Mouse (Mus musculus) kidney, embryonic 14.5 days (tissue): ENCODE data around the gene Umad1. TPM values are rescaled to one million over a fixed set of nuclear protein-coding genes. Genes with fewer than 3 reads are reported as not detected.
"Not testable (repeated sequence)": the region's sequence is repeated elsewhere in the genome, so short reads cannot be mapped to it uniquely, and the experiment has no call there.

Experiments
- ATAC-seq: fragments of 200-750 bp; cut with Nextera tagmentation; 2 replicates; pipeline ENCODE4 v1.8.0; 2017; ENCODE audit warnings: moderate number of reproducible peaks, mild to moderate bottlenecking, moderate TSS enrichment, moderate library complexity; ENCODE audit not compliant: low FRiP score, low TSS enrichment
- H3K27ac ChIP-seq: fragments of 300-500 bp; sonication (generic); 2 replicates; pipeline ENCODE4 v1.5.1; 2014; ENCODE audit warnings: low read depth, mild to moderate bottlenecking, low read length, moderate library complexity, mixed read lengths
- H3K27me3 ChIP-seq: fragments of 300-500 bp; sonication (generic); 2 replicates; pipeline ENCODE4 v1.6.1; 2014; ENCODE audit warnings: mild to moderate bottlenecking, low read length; ENCODE audit not compliant: control insufficient read depth, insufficient read depth
- H3K36me3 ChIP-seq: fragments of 300-500 bp; sonication (generic); 2 replicates; pipeline ENCODE4 v1.6.1; 2014; ENCODE audit warnings: low read length, mixed read lengths; ENCODE audit not compliant: control insufficient read depth, insufficient read depth
- H3K4me1 ChIP-seq: fragments of 300-500 bp; sonication (generic); 2 replicates; pipeline ENCODE4 v1.6.1; 2014; ENCODE audit warnings: low read length, mixed read lengths; ENCODE audit not compliant: control insufficient read depth, insufficient read depth
- H3K4me2 ChIP-seq: fragments of 300-500 bp; sonication (generic); replicated peaks from 2 replicates; pipeline ENCODE4 v1.6.1; 2014; ENCODE audit warnings: low read depth, mild to moderate bottlenecking, low read length
- H3K4me3 ChIP-seq: fragments of 300-500 bp; sonication (generic); 2 replicates; pipeline ENCODE4 v1.5.1; 2014; ENCODE audit warnings: mild to moderate bottlenecking, low read length
- H3K9ac ChIP-seq: fragments of 300-500 bp; sonication (generic); 2 replicates; pipeline ENCODE4 v1.6.1; 2014; ENCODE audit warnings: low read depth, mild to moderate bottlenecking, low read length, moderate library complexity
- H3K9me3 ChIP-seq: fragments of 300-500 bp; sonication (generic); 2 replicates; pipeline ENCODE4 v1.6.1; 2016; ENCODE audit warnings: low read length; ENCODE audit not compliant: control insufficient read depth
- WGBS: fragments of 180-500 bp; shearing (Covaris S2); extraction: QIAGEN DNeasy Blood & Tissue Kit; methylation state at CpG from one replicate; pipeline ENCODE4 v1.1.7; 2014; 5-methylcytosine and 5-hydroxymethylcytosine counted together
- polyA plus RNA-seq: library from polyadenylated mRNA; unstranded; fragments of >200 nt; fragmentation: Nextera tagmentation; extraction: Ambion mirVana; gene quantifications from 2 replicates; pipeline ENCODE4 v1.2.1, GENCODE M21; 2014

Gene Umad1
- polyA plus RNA-seq, 1 experiment from 2014 or later = 19.7 TPM

- WGBS = 87% methylated on average over 4 of the region's 4 CpGs
- Histone ChIP-seq H3K9ac (no peak overlapping the region), H3K4me1 (no peaks in the 10 kb centered on the region), H3K36me3 (no peaks in the 10 kb centered on the region), H3K27ac (no peak overlapping the region), H3K9me3 (no peaks in the 10 kb centered on the region), H3K27me3 (no peaks in the 10 kb centered on the region), H3K4me2 (no peak overlapping the region), H3K4me3 (no peak overlapping the region)
- ATAC-seq = no peak
Observed at GRCm38 (mm10) chr6:8294048-8294784, 35.1 kb downstream of the Umad1 start.

DNA sequence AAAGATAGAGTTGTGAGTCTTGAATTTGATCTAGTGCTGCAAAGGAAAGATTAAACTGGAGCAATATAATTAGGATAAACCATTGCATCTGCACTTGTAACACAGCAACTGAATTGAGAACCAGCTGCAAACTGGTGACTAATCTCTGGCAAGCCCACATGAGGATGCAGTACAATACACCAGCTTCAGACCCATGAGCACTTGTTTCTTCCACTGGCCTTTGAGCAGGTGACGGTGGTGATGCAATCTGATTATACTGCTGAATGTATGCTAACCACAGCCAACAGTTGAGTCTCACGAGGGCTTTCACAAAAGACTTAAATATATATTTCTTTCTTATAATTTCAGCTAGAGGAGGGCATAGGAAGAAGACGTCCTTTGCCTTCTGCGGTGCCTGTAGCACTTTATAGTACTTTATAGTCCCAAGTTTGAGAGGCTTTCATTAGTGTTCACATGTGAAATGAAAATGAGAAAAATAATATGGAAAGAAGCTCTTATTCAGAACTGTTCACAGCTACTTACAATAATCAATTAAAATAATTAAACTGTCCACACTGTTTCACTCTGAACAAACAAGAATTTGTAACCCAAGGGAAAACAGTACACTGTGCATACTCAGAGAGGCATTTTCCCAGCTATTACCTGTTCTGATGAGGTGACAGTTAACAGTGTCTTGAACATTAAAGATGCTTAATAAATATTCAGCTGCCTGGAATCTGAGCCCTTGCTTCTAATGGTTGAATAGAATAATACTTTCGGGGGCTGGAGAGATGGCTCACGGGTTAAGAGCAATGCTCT lies 40.2 kb downstream of the Umad1 start:
- no peak overlapping the region for H3K9ac ChIP-seq
- no peaks in the 10 kb centered on the region for H3K36me3 ChIP-seq
- H3K9me3 ChIP-seq = no peaks in the 10 kb centered on the region
- WGBS = 86% methylated on average over 6 of the region's 6 CpGs
- no peaks in the 10 kb centered on the region for H3K4me1 ChIP-seq
- H3K4me3 ChIP-seq = no peak overlapping the region
- no peaks in the 10 kb centered on the region for H3K27me3 ChIP-seq
- H3K4me2 ChIP-seq = no peak overlapping the region
- H3K27ac ChIP-seq = no peak overlapping the region
- no peak for ATAC-seq

DNA sequence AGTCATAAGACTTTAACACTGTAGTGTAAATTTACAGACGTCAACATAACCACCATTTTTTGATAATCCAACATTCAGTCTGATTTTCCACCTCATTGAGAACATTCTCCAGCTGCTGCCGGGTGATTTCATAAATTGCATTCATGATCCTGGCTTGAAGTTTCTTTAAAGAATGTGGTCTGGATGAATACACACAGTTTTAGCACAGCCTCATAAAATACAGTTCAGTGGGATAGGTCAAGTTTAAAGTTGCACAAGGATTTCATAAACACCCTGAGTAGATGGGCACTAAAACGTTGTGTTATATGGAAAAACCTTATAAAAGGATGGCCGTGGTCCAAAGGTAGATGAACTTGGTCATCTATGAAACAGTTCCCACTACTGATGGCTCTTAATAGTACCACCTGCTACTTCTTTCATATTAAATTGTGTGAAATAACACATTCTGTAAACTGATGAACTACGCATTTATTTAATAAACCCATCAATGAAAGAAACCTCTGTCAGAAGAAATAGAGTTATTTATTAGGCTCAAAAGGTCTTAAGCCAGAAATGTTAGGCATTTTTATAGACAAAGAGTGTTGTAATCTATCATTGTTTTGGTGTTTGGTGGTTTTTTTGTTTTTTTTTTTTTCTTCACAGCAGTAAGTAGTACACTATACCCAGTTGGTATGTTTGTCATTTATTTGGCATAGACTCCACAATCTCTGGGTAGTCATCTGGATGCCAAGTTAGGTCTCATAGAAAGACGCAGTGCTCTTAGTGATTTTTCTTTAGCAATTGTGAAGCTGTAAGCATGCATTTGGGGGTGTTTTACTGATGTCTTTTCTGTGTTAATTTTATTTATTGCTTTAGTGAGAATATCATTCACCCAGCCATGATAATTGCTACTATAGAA lies 49.0 kb downstream of the Umad1 start:
- Histone ChIP-seq H3K4me2 (no peak overlapping the region), H3K27me3 (no peaks in the 10 kb centered on the region), H3K4me3 (no peak overlapping the region), H3K9ac (no peak overlapping the region), H3K27ac (no peak overlapping the region), H3K9me3 (no peaks in the 10 kb centered on the region), H3K36me3 (no peaks in the 10 kb centered on the region), H3K4me1 (no peaks in the 10 kb centered on the region)
- 75% methylated on average over 6 of the region's 6 CpGs for WGBS
- no peak for ATAC-seq

DNA sequence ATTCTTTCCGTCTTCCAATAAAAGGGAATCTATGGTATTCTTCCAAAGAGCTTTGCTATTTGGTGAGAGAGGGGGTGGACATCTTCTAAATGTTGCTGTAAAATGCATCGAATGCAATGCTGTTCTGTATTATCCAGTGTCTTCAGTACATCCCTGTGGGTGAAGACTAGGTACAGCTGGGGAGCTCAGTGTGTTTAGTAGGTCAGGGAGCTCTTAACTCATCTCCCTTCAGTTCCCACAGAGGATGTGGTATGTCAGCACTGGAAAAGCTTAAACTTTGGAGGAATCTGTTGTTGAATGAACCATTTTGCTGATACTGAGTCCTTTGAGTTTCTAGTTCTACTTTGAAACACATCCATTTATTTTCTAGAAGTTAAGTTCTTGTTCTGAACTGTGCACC lies 53.5 kb downstream of the Umad1 start:
- H3K36me3 ChIP-seq = no peaks in the 10 kb centered on the region
- H3K9ac ChIP-seq = no peak overlapping the region
- H3K27ac ChIP-seq = no peak overlapping the region
- H3K4me1 ChIP-seq = no peaks in the 10 kb centered on the region
- WGBS = 90% methylated on average over 2 of the region's 2 CpGs
- no peak overlapping the region for H3K4me3 ChIP-seq
- no peak for ATAC-seq
- H3K27me3 ChIP-seq = no peaks in the 10 kb centered on the region
- H3K9me3 ChIP-seq = no peaks in the 10 kb centered on the region
- no peak overlapping the region for H3K4me2 ChIP-seq

GRCm38 (mm10) chr6:8316201-8316600 lies 57.1 kb downstream of the Umad1 start:
- H3K9ac ChIP-seq = no peak overlapping the region
- no peak overlapping the region for H3K27ac ChIP-seq
- H3K27me3 ChIP-seq = no peaks in the 10 kb centered on the region
- no peaks in the 10 kb centered on the region for H3K4me1 ChIP-seq
- no peak overlapping the region for H3K4me2 ChIP-seq
- no peak overlapping the region for H3K4me3 ChIP-seq
- no peaks in the 10 kb centered on the region for H3K9me3 ChIP-seq
- H3K36me3 ChIP-seq = no peaks in the 10 kb centered on the region
- ATAC-seq = no peak

GRCm38 (mm10) chr6:8319591-8319990 lies 60.5 kb downstream of the Umad1 start:
- no peaks in the 10 kb centered on the region for H3K27me3 ChIP-seq
- H3K4me2 ChIP-seq = no peak overlapping the region
- no peaks in the 10 kb centered on the region for H3K4me1 ChIP-seq
- no peaks in the 10 kb centered on the region for H3K36me3 ChIP-seq
- H3K27ac ChIP-seq = no peak overlapping the region
- no peak overlapping the region for H3K9ac ChIP-seq
- WGBS = 93% methylated on average over 2 of the region's 2 CpGs
- no peaks in the 10 kb centered on the region for H3K9me3 ChIP-seq
- H3K4me3 ChIP-seq = no peak overlapping the region
- ATAC-seq = no peak

DNA sequence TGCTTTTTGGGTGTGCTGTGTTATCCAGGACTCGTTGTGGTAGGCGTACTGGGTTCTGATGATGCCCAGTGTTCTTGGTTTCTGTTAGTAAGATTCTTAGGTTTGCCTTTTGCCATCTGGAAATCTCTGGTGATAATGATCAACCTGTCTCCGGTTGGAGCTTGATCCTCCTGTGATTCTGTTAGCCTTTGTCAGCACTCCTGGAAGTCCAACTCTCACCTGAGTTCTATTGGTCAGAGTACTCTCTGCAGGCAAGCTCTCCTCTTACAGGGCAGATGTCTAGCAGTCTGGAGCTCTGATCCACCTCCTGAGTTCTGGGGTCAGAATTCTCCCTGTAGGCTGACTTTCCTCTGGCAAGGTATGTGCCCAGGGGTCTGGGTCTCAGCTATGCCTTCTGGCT lies 72.4 kb downstream of the Umad1 start:
- H3K36me3 ChIP-seq, H3K27me3 ChIP-seq, H3K4me3 ChIP-seq, H3K4me2 ChIP-seq, H3K9me3 ChIP-seq, H3K4me1 ChIP-seq, H3K9ac ChIP-seq, H3K27ac ChIP-seq, ATAC-seq: not testable (repeated sequence)
- WGBS = 96% methylated on average over 3 of the region's 3 CpGs

GRCm38 (mm10) chr6:8333380-8333779 lies 74.3 kb downstream of the Umad1 start:
- ATAC-seq = no peak
- Histone ChIP-seq H3K4me3 (no peak overlapping the region), H3K9ac (no peak overlapping the region), H3K4me1 (no peaks in the 10 kb centered on the region), H3K9me3 (no peaks in the 10 kb centered on the region), H3K36me3 (no peaks in the 10 kb centered on the region), H3K4me2 (no peak overlapping the region), H3K27ac (no peak overlapping the region), H3K27me3 (no peaks in the 10 kb centered on the region)
- WGBS = 100% methylated on average over 1 of the region's 1 CpGs
